Mouse (Mus musculus) midbrain, embryonic 10.5 days (tissue): ENCODE results near the gene Serac1. TPM values are rescaled to one million over a fixed set of nuclear protein-coding genes. Genes with fewer than 3 reads are reported as not detected.

Experiments used
- DNase-seq: peaks from one replicate; pipeline ENCODE4 v3.0.0-alpha.2; 2017; ENCODE audit warnings: low spot score
- H3K27ac ChIP-seq: fragments of 300-500 bp; sonication (generic); replicated peaks from 2 replicates; pipeline ENCODE4 v1.5.1; 2016; ENCODE audit warnings: mild to moderate bottlenecking
- H3K27me3 ChIP-seq: fragments of 300-500 bp; sonication (generic); 2 replicates; pipeline ENCODE4 v1.6.1; 2016; ENCODE audit warnings: low read depth, mild to moderate bottlenecking; ENCODE audit not compliant: poor library complexity, severe bottlenecking
- H3K36me3 ChIP-seq: fragments of 300-500 bp; sonication (generic); 2 replicates; pipeline ENCODE4 v1.6.1; 2016; ENCODE audit warnings: mild to moderate bottlenecking, moderate library complexity
- H3K4me1 ChIP-seq: fragments of 300-500 bp; sonication (generic); 2 replicates; pipeline ENCODE4 v1.6.1; 2016
- H3K4me3 ChIP-seq: fragments of 300-500 bp; sonication (generic); 2 replicates; pipeline ENCODE4 v1.5.1; 2016; ENCODE audit warnings: mild to moderate bottlenecking, moderate library complexity
- H3K9me3 ChIP-seq: fragments of 300-500 bp; sonication (generic); replicated peaks from 2 replicates; pipeline ENCODE4 v1.6.1; 2016; ENCODE audit warnings: mild to moderate bottlenecking
- WGBS: fragments of 180-500 bp; shearing (Covaris S2); methylation state at CpG from one replicate; pipeline ENCODE4 v1.1.7; 2016; 5-methylcytosine and 5-hydroxymethylcytosine counted together
- polyA plus RNA-seq: library from polyadenylated mRNA; unstranded; fragments of >200 nt; fragmentation: Nextera tagmentation; extraction: Ambion mirVana; gene quantifications from 2 replicates; pipeline ENCODE4 v1.2.1, GENCODE M21; 2016

Gene Serac1
- polyA plus RNA-seq, 1 experiment from 2014 or later = 7.0 TPM

- H3K4me3 ChIP-seq = peak within 1 kb of the TSS; percentile 71
- H3K36me3 ChIP-seq = peaks cover 22% of the 10 kb centered on the region
- H3K4me1 ChIP-seq = peaks cover 32% of the 10 kb centered on the region
- H3K27ac ChIP-seq = peak within 1 kb of the TSS; percentile 98
- H3K9me3 ChIP-seq = no peaks in the 10 kb centered on the region
- WGBS = under 1% methylated on average over 42 of the region's 76 CpGs
- peak; percentile 92 for DNase-seq
- H3K27me3 ChIP-seq = peaks cover 17% of the 10 kb centered on the region; the same call in 1 of the 2 replicates
These were observed 26.9 kb upstream of the Serac1 start, which contains the start of gene Tulp4 for GRCm38 (mm10) chr17:6106361-6107014. Tulp4 (plus strand) TSS chr17:6106437.

DNA sequence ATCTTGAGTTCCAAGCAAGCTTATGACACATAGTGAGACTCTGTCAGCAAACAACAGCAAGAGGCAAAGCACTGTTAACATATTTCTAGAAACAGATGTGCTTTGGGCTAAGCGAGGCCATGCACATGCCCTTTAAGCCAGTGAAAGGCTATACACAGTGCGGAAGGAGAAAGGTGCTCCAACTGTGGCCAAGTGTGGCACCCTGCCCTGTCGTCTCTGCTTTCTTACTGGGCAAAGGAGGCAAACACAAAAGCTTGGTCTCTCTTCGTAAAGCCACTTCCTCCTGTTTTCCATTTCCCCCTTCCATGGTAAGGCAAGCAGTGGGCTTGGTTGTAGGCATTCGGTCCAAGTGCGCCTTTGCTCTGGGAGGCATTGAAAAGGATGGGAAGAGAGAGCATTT, 24.0 kb upstream of the Serac1 start:
- H3K4me3 ChIP-seq = no peak overlapping the region
- peaks cover 17% of the 10 kb centered on the region; the same call in 1 of the 2 replicates for H3K27me3 ChIP-seq
- no peak overlapping the region for H3K27ac ChIP-seq
- no peaks in the 10 kb centered on the region for H3K9me3 ChIP-seq
- peaks cover 20% of the 10 kb centered on the region for H3K4me1 ChIP-seq
- WGBS = 79% methylated on average over 6 of the region's 6 CpGs
- DNase-seq = no peak
- no peaks in the 10 kb centered on the region for H3K36me3 ChIP-seq

- 92% methylated on average over 3 of the region's 3 CpGs for WGBS
- no peaks in the 10 kb centered on the region for H3K36me3 ChIP-seq
These were observed 22.7 kb upstream of the Serac1 start for GRCm38 (mm10) chr17:6102287-6102686.

GRCm38 (mm10) chr17:6097884-6098283, 18.3 kb upstream of the Serac1 start:
- peak; percentile 25 for DNase-seq
- no peaks in the 10 kb centered on the region for H3K9me3 ChIP-seq
- no peaks in the 10 kb centered on the region for H3K36me3 ChIP-seq
- H3K4me3 ChIP-seq = no peak overlapping the region
- H3K4me1 ChIP-seq = no peaks in the 10 kb centered on the region
- H3K27ac ChIP-seq = no peak overlapping the region
- 32% methylated on average over 4 of the region's 4 CpGs for whole genome bisulfite sequencing
- H3K27me3 ChIP-seq = no peaks in the 10 kb centered on the region

More at GRCm38 (mm10) chr17:6102287-6102686, 22.7 kb upstream of the Serac1 start:
- no peak for DNase-seq
- peaks cover 17% of the 10 kb centered on the region; the same call in 1 of the 2 replicates for H3K27me3 ChIP-seq
- peaks cover 9% of the 10 kb centered on the region for H3K4me1 ChIP-seq
- H3K27ac ChIP-seq = no peak overlapping the region
- H3K4me3 ChIP-seq = no peak overlapping the region
- no peaks in the 10 kb centered on the region for H3K9me3 ChIP-seq

DNA sequence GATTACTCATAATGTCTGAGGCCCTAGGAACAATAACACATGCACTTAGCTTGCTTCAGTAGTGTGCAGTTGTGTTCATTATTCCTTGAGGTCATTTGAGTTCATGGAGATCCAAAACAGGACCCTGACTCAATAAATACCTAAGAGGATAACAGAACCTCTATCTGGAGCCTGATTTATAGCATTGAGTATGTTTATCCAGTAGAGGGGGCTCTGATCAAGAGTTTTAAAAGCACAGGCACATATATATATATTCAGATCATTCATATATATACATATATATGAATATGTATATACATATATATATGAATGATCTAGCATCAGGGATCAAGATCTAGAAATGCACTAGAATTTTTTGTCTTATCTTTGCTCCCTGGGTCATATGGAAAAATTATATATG, 16.0 kb upstream of the Serac1 start:
- H3K36me3 ChIP-seq = peaks cover 3% of the 10 kb centered on the region; the same call in 1 of the 2 replicates
- no peak for DNase-seq
- H3K4me3 ChIP-seq = no peak overlapping the region
- H3K4me1 ChIP-seq = no peaks in the 10 kb centered on the region
- H3K9me3 ChIP-seq = no peaks in the 10 kb centered on the region
- H3K27ac ChIP-seq = no peak overlapping the region
- H3K27me3 ChIP-seq = no peaks in the 10 kb centered on the region

GRCm38 (mm10) chr17:6091604-6092003, 12.1 kb upstream of the Serac1 start:
- no peak overlapping the region for H3K4me3 ChIP-seq
- H3K9me3 ChIP-seq = no peaks in the 10 kb centered on the region
- peaks cover 21% of the 10 kb centered on the region for H3K36me3 ChIP-seq
- no peak overlapping the region for H3K27ac ChIP-seq
- DNase-seq = no peak
- WGBS = 96% methylated on average over 6 of the region's 6 CpGs
- no peaks in the 10 kb centered on the region for H3K4me1 ChIP-seq
- no peaks in the 10 kb centered on the region for H3K27me3 ChIP-seq

- H3K9me3 ChIP-seq = no peaks in the 10 kb centered on the region
- peaks cover 18% of the 10 kb centered on the region for H3K4me1 ChIP-seq
- no peak overlapping the region for H3K4me3 ChIP-seq
- H3K36me3 ChIP-seq = peaks cover 56% of the 10 kb centered on the region
- no peak for DNase-seq
- no peak overlapping the region for H3K27ac ChIP-seq
- WGBS = 90% methylated on average over 5 of the region's 5 CpGs
- no peaks in the 10 kb centered on the region for H3K27me3 ChIP-seq
These were observed 3.9 kb upstream of the Serac1 start for GRCm38 (mm10) chr17:6083323-6083890.

- no peaks in the 10 kb centered on the region for H3K27me3 ChIP-seq
- no peak overlapping the region for H3K4me3 ChIP-seq
- 89% methylated on average over 7 of the region's 7 CpGs for WGBS
- H3K27ac ChIP-seq = no peak overlapping the region
- peaks cover under 1% of the 10 kb centered on the region for H3K4me1 ChIP-seq
- no peak for DNase-seq
- no peaks in the 10 kb centered on the region for H3K9me3 ChIP-seq
- H3K36me3 ChIP-seq = peaks cover 52% of the 10 kb centered on the region
These were observed 6.1 kb downstream of the Serac1 start for GRCm38 (mm10) chr17:6073405-6073804.

DNA sequence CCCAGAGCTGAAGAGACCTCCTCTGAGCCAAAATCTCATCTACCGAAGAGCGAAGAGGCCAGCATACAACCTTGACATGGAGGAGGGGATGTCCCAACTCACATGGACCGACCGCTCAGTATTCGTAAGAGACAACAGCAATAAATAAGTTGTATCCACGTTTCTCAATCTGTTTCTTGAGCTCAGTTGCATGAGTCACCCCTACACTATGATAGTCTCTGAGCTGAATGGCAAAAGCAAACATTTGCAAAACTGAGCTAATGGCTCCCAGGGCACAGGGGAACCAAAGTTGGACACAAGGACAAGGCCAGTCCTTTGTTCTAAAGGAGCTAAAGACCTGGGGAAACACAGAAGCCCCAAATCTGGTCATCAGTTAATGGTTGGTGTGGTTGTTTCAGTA, 9.7 kb downstream of the Serac1 start:
- Histone ChIP-seq H3K4me1 (no peaks in the 10 kb centered on the region), H3K27me3 (no peaks in the 10 kb centered on the region), H3K27ac (no peak overlapping the region), H3K9me3 (no peaks in the 10 kb centered on the region), H3K36me3 (peaks cover 79% of the 10 kb centered on the region), H3K4me3 (no peak overlapping the region)
- 95% methylated on average over 6 of the region's 6 CpGs for WGBS
- DNase-seq = no peak

DNA sequence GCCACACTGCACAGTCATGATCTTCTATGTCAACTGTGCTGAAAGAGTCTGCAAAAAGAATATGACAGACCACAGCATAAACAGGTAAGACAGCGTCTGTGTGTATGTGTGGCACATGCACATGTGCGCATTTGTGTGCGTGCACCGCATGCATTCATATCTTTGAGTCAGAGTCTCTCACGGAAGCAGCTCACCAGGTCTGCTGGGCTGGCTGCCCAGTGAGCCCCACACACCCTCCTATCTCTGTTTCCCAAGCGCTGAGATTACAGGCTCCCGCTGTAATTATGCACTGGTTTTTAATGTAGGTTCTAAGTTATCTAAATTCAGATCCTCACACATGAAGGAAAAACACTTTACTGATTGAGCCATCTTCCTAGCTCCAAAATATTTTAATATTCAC, 11.9 kb downstream of the Serac1 start:
- DNase-seq = no peak
- Histone ChIP-seq H3K4me3 (no peak overlapping the region), H3K36me3 (peaks cover 79% of the 10 kb centered on the region), H3K27me3 (no peaks in the 10 kb centered on the region), H3K9me3 (no peaks in the 10 kb centered on the region), H3K4me1 (no peaks in the 10 kb centered on the region), H3K27ac (no peak overlapping the region)
- WGBS = 94% methylated on average over 7 of the region's 7 CpGs

DNA sequence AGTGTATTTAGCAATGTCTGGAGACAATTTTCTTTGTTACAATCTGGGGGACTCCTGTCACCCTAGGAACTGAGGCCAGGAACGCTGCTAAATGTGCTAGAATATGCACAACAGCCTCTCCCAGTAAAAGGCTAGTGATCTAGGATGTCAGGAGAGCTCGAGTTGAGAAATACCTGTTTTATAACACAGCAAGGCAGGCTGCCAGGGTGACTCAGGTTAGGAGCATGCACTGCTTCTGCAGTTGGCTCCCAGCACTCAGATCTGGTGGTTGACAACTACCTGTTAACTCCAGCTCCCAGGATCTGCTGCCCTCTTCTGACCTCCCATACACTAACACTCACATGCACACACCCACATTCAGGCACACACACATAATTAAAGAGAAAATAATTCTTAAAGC, 13.5 kb downstream of the Serac1 start:
- Histone ChIP-seq H3K4me1 (no peaks in the 10 kb centered on the region), H3K27me3 (no peaks in the 10 kb centered on the region), H3K9me3 (no peaks in the 10 kb centered on the region), H3K27ac (no peak overlapping the region), H3K36me3 (peaks cover 63% of the 10 kb centered on the region), H3K4me3 (no peak overlapping the region)
- DNase-seq = no peak
- WGBS = 92% methylated on average over 2 of the region's 2 CpGs

DNA sequence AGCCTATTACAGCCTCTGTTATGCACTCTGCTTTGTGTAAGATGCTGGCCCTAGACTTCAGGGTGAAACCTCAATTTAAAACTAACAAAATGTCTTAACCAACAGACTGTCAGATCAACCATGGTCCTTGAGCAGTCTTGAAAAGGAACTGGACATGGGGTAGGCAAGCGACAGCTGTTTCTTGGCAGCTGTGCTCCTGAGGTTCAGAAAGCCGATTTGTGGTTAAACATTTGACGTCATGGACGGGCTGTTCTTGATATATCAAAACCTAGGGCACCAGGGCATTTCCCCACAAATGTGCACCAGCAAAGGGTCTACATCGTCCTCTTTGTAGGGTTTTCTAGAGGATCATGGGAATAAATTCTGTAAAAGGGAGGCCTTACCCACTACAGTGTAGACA, 16.0 kb downstream of the Serac1 start:
- no peak for DNase-seq
- Histone ChIP-seq H3K4me1 (no peaks in the 10 kb centered on the region), H3K36me3 (peaks cover 48% of the 10 kb centered on the region), H3K27ac (no peak overlapping the region), H3K4me3 (no peak overlapping the region), H3K9me3 (no peaks in the 10 kb centered on the region), H3K27me3 (no peaks in the 10 kb centered on the region)
- WGBS = 95% methylated on average over 5 of the region's 5 CpGs

GRCm38 (mm10) chr17:6062793-6063192, 16.7 kb downstream of the Serac1 start:
- Histone ChIP-seq H3K27ac (no peak overlapping the region), H3K4me1 (no peaks in the 10 kb centered on the region), H3K36me3 (peaks cover 46% of the 10 kb centered on the region), H3K9me3 (no peaks in the 10 kb centered on the region), H3K4me3 (no peak overlapping the region), H3K27me3 (no peaks in the 10 kb centered on the region)
- 83% methylated on average over 8 of the region's 8 CpGs for WGBS
- DNase-seq = no peak
